Mouse (Mus musculus): ENCODE data around the gene Mmgt2. TPM values are rescaled to one million over a fixed set of nuclear protein-coding genes. Genes with fewer than 3 reads are reported as not detected.

Gene Mmgt2
- polyA plus RNA-seq, 1 experiment from 2014 or later, result 26.2 TPM

- peak overlapping the region; percentile 46 for H3K4me2 ChIP-seq (replicated peaks)
- H3K4me3 ChIP-seq, result 0 out of 2 replicates have a peak overlapping the region, but pooled peaks have one; percentile 22
- 4% methylated on average over 9 of the region's 9 CpGs for WGBS
- H3K4me1 ChIP-seq, result peaks cover 39% of the 10 kb centered on the region
- H3K9me3 ChIP-seq, result no peaks in the 10 kb centered on the region
- ATAC-seq (replicated peaks), result no peak
- no peaks in the 10 kb centered on the region for H3K27me3 ChIP-seq
- H3K36me3 ChIP-seq, result no peaks in the 10 kb centered on the region
- peak overlapping the region; percentile 31; the same call in 1 of the 2 replicates for H3K9ac ChIP-seq (replicated peaks)
- H3K27ac ChIP-seq (replicated peaks), result peak overlapping the region; percentile 80
These were observed 18.9 kb upstream of the Mmgt2 start for GRCm38 (mm10) chr11:62629352-62630224.

- 2% methylated on average over 11 of the region's 11 CpGs for WGBS
- Histone ChIP-seq H3K4me1 (peaks cover 33% of the 10 kb centered on the region), H3K4me3 (peak overlapping the region; percentile 22), H3K4me2 (replicated peaks) (peak overlapping the region; percentile 46), H3K9ac (replicated peaks) (peak overlapping the region; percentile 31), H3K27ac (replicated peaks) (peak overlapping the region; percentile 80), H3K27me3 (no peaks in the 10 kb centered on the region), H3K9me3 (no peaks in the 10 kb centered on the region), H3K36me3 (no peaks in the 10 kb centered on the region)
- ATAC-seq (replicated peaks), result peak; percentile 75
These were observed 18.1 kb upstream of the Mmgt2 start for GRCm38 (mm10) chr11:62630225-62630821.

GRCm38 (mm10) chr11:62631138-62631537, 17.3 kb upstream of the Mmgt2 start:
- H3K9ac ChIP-seq (replicated peaks), result no peak overlapping the region
- 0 out of 2 replicates have a peak, but pooled peaks have one; percentile 26 for ATAC-seq (replicated peaks)
- no peaks in the 10 kb centered on the region for H3K27me3 ChIP-seq
- no peaks in the 10 kb centered on the region for H3K9me3 ChIP-seq
- H3K27ac ChIP-seq (replicated peaks), result no peak overlapping the region
- H3K4me3 ChIP-seq, result no peak overlapping the region
- H3K4me1 ChIP-seq, result peaks cover 33% of the 10 kb centered on the region
- WGBS, result 22% methylated on average over 4 of the region's 4 CpGs
- H3K4me2 ChIP-seq (replicated peaks), result no peak overlapping the region
- H3K36me3 ChIP-seq, result no peaks in the 10 kb centered on the region

GRCm38 (mm10) chr11:62635406-62635805, 13.1 kb upstream of the Mmgt2 start:
- H3K4me1 ChIP-seq, result peaks cover 21% of the 10 kb centered on the region
- no peak overlapping the region for H3K9ac ChIP-seq (replicated peaks)
- 71% methylated on average over 3 of the region's 3 CpGs for WGBS
- H3K4me2 ChIP-seq (replicated peaks), result no peak overlapping the region
- H3K4me3 ChIP-seq, result no peak overlapping the region
- no peaks in the 10 kb centered on the region for H3K27me3 ChIP-seq
- H3K27ac ChIP-seq (replicated peaks), result no peak overlapping the region
- no peak for ATAC-seq (replicated peaks)
- no peaks in the 10 kb centered on the region for H3K36me3 ChIP-seq
- H3K9me3 ChIP-seq, result no peaks in the 10 kb centered on the region

GRCm38 (mm10) chr11:62636105-62636839, 12.2 kb upstream of the Mmgt2 start:
- no peaks in the 10 kb centered on the region for H3K9me3 ChIP-seq
- WGBS, result 63% methylated on average over 11 of the region's 11 CpGs
- H3K9ac ChIP-seq (replicated peaks), result no peak overlapping the region
- no peaks in the 10 kb centered on the region for H3K27me3 ChIP-seq
- no peak overlapping the region for H3K4me2 ChIP-seq (replicated peaks)
- no peak overlapping the region for H3K4me3 ChIP-seq
- no peak for ATAC-seq (replicated peaks)
- peaks cover 12% of the 10 kb centered on the region; the same call in 1 of the 2 replicates for H3K4me1 ChIP-seq
- H3K27ac ChIP-seq (replicated peaks), result no peak overlapping the region
- no peaks in the 10 kb centered on the region for H3K36me3 ChIP-seq

GRCm38 (mm10) chr11:62636840-62637221, 11.6 kb upstream of the Mmgt2 start:
- no peaks in the 10 kb centered on the region for H3K27me3 ChIP-seq
- H3K9ac ChIP-seq (replicated peaks), result no peak overlapping the region
- H3K4me1 ChIP-seq, result peaks cover 13% of the 10 kb centered on the region; the same call in 1 of the 2 replicates
- no peak overlapping the region for H3K27ac ChIP-seq (replicated peaks)
- no peaks in the 10 kb centered on the region for H3K9me3 ChIP-seq
- H3K4me2 ChIP-seq (replicated peaks), result no peak overlapping the region
- no peak overlapping the region for H3K4me3 ChIP-seq
- no peak for ATAC-seq (replicated peaks)
- no peaks in the 10 kb centered on the region for H3K36me3 ChIP-seq
- WGBS, result 85% methylated on average over 3 of the region's 3 CpGs

GRCm38 (mm10) chr11:62637401-62637800, 11.1 kb upstream of the Mmgt2 start:
- Histone ChIP-seq H3K4me2 (replicated peaks) (no peak overlapping the region), H3K27me3 (no peaks in the 10 kb centered on the region), H3K36me3 (no peaks in the 10 kb centered on the region), H3K9ac (replicated peaks) (no peak overlapping the region), H3K4me1 (peaks cover 18% of the 10 kb centered on the region), H3K4me3 (no peak overlapping the region), H3K27ac (replicated peaks) (no peak overlapping the region), H3K9me3 (no peaks in the 10 kb centered on the region)
- ATAC-seq (replicated peaks), result no peak
- WGBS, result 77% methylated on average over 5 of the region's 5 CpGs

- H3K4me1 ChIP-seq, result peaks cover 22% of the 10 kb centered on the region
These were observed 10.7 kb upstream of the Mmgt2 start for GRCm38 (mm10) chr11:62637806-62638205.

GRCm38 (mm10) chr11:62638402-62638801, 10.1 kb upstream of the Mmgt2 start:
- Histone ChIP-seq H3K27me3 (no peaks in the 10 kb centered on the region), H3K36me3 (no peaks in the 10 kb centered on the region), H3K9me3 (no peaks in the 10 kb centered on the region), H3K4me2 (replicated peaks) (no peak overlapping the region), H3K4me3 (no peak overlapping the region), H3K27ac (replicated peaks) (no peak overlapping the region), H3K9ac (replicated peaks) (no peak overlapping the region), H3K4me1 (peaks cover 28% of the 10 kb centered on the region)
- 95% methylated on average over 4 of the region's 4 CpGs for WGBS
- ATAC-seq (replicated peaks), result no peak

More at GRCm38 (mm10) chr11:62637806-62638205, 10.7 kb upstream of the Mmgt2 start:
- Histone ChIP-seq H3K27ac (replicated peaks) (no peak overlapping the region), H3K4me3 (no peak overlapping the region), H3K27me3 (no peaks in the 10 kb centered on the region), H3K9ac (replicated peaks) (no peak overlapping the region), H3K9me3 (no peaks in the 10 kb centered on the region), H3K36me3 (no peaks in the 10 kb centered on the region), H3K4me2 (replicated peaks) (no peak overlapping the region)
- WGBS, result 84% methylated on average over 6 of the region's 6 CpGs
- no peak for ATAC-seq (replicated peaks)

- H3K4me3 ChIP-seq, result no peak overlapping the region
- H3K27ac ChIP-seq (replicated peaks), result no peak overlapping the region
- H3K36me3 ChIP-seq, result no peaks in the 10 kb centered on the region
- H3K27me3 ChIP-seq, result no peaks in the 10 kb centered on the region
- H3K9ac ChIP-seq (replicated peaks), result no peak overlapping the region
- no peak overlapping the region for H3K4me2 ChIP-seq (replicated peaks)
- peaks cover 38% of the 10 kb centered on the region for H3K4me1 ChIP-seq
- no peak for ATAC-seq (replicated peaks)
- WGBS, result 56% methylated on average over 3 of the region's 3 CpGs
- H3K9me3 ChIP-seq, result no peaks in the 10 kb centered on the region
These were observed 8.1 kb upstream of the Mmgt2 start for GRCm38 (mm10) chr11:62640378-62640777.

- Histone ChIP-seq H3K4me3 (no peak overlapping the region), H3K9me3 (no peaks in the 10 kb centered on the region), H3K27me3 (no peaks in the 10 kb centered on the region), H3K27ac (replicated peaks) (no peak overlapping the region), H3K4me2 (replicated peaks) (no peak overlapping the region), H3K36me3 (no peaks in the 10 kb centered on the region), H3K9ac (replicated peaks) (no peak overlapping the region), H3K4me1 (peaks cover 46% of the 10 kb centered on the region)
- ATAC-seq (replicated peaks), result no peak
- 40% methylated on average over 11 of the region's 11 CpGs for WGBS
These were observed 6.2 kb upstream of the Mmgt2 start for GRCm38 (mm10) chr11:62642023-62642844.
